Mouse (Mus musculus): ENCODE measurements around the gene Chrna9. TPM values are rescaled to one million over a fixed set of nuclear protein-coding genes. Genes with fewer than 3 reads are reported as not detected.

Gene Chrna9
- polyA plus RNA-seq, 1 experiment from 2014 or later = not detected

- Histone ChIP-seq H3K27me3 (replicated peaks; ENCODE audit: control insufficient read depth, insufficient read depth, low read length) (no peaks in the 10 kb centered on the region), H3K4me1 (replicated peaks; ENCODE audit: control insufficient read depth, insufficient read depth, low read length) (no peaks in the 10 kb centered on the region), H3K4me2 (replicated peaks; ENCODE audit: low read depth) (peak overlapping the region; percentile 48), H3K9ac (ENCODE audit: low read depth, low read length) (peak overlapping the region; percentile 17; the same call in 1 of the 2 replicates), H3K4me3 (ENCODE audit: low read depth, low read length) (no peak overlapping the region), H3K27ac (ENCODE audit: low read depth, low read length) (peak overlapping the region; percentile 94), H3K9me3 (ENCODE audit: control insufficient read depth) (no peaks in the 10 kb centered on the region), H3K36me3 (ENCODE audit: control insufficient read depth, insufficient read depth) (no peaks in the 10 kb centered on the region)
- peak; percentile 56 for ATAC-seq
- TF ChIP-seq CTCF (IDR thresholded peaks at IDR 0.05; ENCODE audit: low read depth) = no peak
- WGBS = 16% methylated on average over 15 of the region's 16 CpGs
Observed at GRCm38 (mm10) chr5:66005041-66005678, 70.4 kb downstream of the Chrna9 start.

GRCm38 (mm10) chr5:66008245-66008967 is 73.7 kb downstream of the Chrna9 start:
- WGBS = 73% methylated on average over 15 of the region's 15 CpGs
- no peak overlapping the region for H3K4me3 ChIP-seq (ENCODE audit: low read depth, low read length)
- no peak overlapping the region for H3K27ac ChIP-seq (ENCODE audit: low read depth, low read length)
- H3K9ac ChIP-seq (ENCODE audit: low read depth, low read length) = no peak overlapping the region
- no peak for TF ChIP-seq CTCF (IDR thresholded peaks at IDR 0.05; ENCODE audit: low read depth)
- no peak for ATAC-seq
- H3K4me1 ChIP-seq (replicated peaks; ENCODE audit: control insufficient read depth, insufficient read depth, low read length) = no peaks in the 10 kb centered on the region
- H3K9me3 ChIP-seq (ENCODE audit: control insufficient read depth) = no peaks in the 10 kb centered on the region
- no peaks in the 10 kb centered on the region for H3K27me3 ChIP-seq (replicated peaks; ENCODE audit: control insufficient read depth, insufficient read depth, low read length)
- no peaks in the 10 kb centered on the region for H3K36me3 ChIP-seq (ENCODE audit: control insufficient read depth, insufficient read depth)
- no peak overlapping the region for H3K4me2 ChIP-seq (replicated peaks; ENCODE audit: low read depth)

GRCm38 (mm10) chr5:66013999-66014398 is 79.3 kb downstream of the Chrna9 start:
- peak; percentile 76 for ATAC-seq

GRCm38 (mm10) chr5:66014437-66014836 is 79.7 kb downstream of the Chrna9 start:
- 0 out of 2 replicates have a peak, but pooled peaks cover 3% of the 10 kb centered on the region for H3K4me1 ChIP-seq (replicated peaks; ENCODE audit: control insufficient read depth, insufficient read depth, low read length)
- no peak overlapping the region for H3K9ac ChIP-seq (ENCODE audit: low read depth, low read length)
- TF ChIP-seq CTCF (IDR thresholded peaks at IDR 0.05; ENCODE audit: low read depth) = no peak
- peaks cover 14% of the 10 kb centered on the region for H3K36me3 ChIP-seq (ENCODE audit: control insufficient read depth, insufficient read depth)
- H3K4me2 ChIP-seq (replicated peaks; ENCODE audit: low read depth) = no peak overlapping the region
- 58% methylated on average over 2 of the region's 2 CpGs for WGBS
- peak; percentile 32 for ATAC-seq
- H3K4me3 ChIP-seq (ENCODE audit: low read depth, low read length) = no peak overlapping the region
- H3K27me3 ChIP-seq (replicated peaks; ENCODE audit: control insufficient read depth, insufficient read depth, low read length) = no peaks in the 10 kb centered on the region
- H3K27ac ChIP-seq (ENCODE audit: low read depth, low read length) = peak overlapping the region; percentile 31; the same call in 1 of the 2 replicates
- no peaks in the 10 kb centered on the region for H3K9me3 ChIP-seq (ENCODE audit: control insufficient read depth)

More at GRCm38 (mm10) chr5:66013999-66014398, 79.3 kb downstream of the Chrna9 start:
- Histone ChIP-seq H3K4me3 (ENCODE audit: low read depth, low read length) (no peak overlapping the region), H3K27me3 (replicated peaks; ENCODE audit: control insufficient read depth, insufficient read depth, low read length) (no peaks in the 10 kb centered on the region), H3K9me3 (ENCODE audit: control insufficient read depth) (no peaks in the 10 kb centered on the region), H3K27ac (ENCODE audit: low read depth, low read length) (peak overlapping the region; percentile 31; the same call in 1 of the 2 replicates), H3K4me2 (replicated peaks; ENCODE audit: low read depth) (no peak overlapping the region), H3K36me3 (ENCODE audit: control insufficient read depth, insufficient read depth) (peaks cover 10% of the 10 kb centered on the region), H3K9ac (ENCODE audit: low read depth, low read length) (no peak overlapping the region), H3K4me1 (replicated peaks; ENCODE audit: control insufficient read depth, insufficient read depth, low read length) (0 out of 2 replicates have a peak, but pooled peaks cover 3% of the 10 kb centered on the region)
- TF ChIP-seq CTCF (IDR thresholded peaks at IDR 0.05; ENCODE audit: low read depth) = no peak
- 31% methylated on average over 3 of the region's 3 CpGs for WGBS

GRCm38 (mm10) chr5:66015449-66015961 is 80.8 kb downstream of the Chrna9 start:
- ATAC-seq = no peak

GRCm38 (mm10) chr5:66026796-66027195 is 92.1 kb downstream of the Chrna9 start:
- ATAC-seq = no peak
- Histone ChIP-seq H3K9me3 (ENCODE audit: control insufficient read depth) (no peaks in the 10 kb centered on the region), H3K4me2 (replicated peaks; ENCODE audit: low read depth) (no peak overlapping the region), H3K36me3 (ENCODE audit: control insufficient read depth, insufficient read depth) (peaks cover 52% of the 10 kb centered on the region), H3K27me3 (replicated peaks; ENCODE audit: control insufficient read depth, insufficient read depth, low read length) (no peaks in the 10 kb centered on the region), H3K4me3 (ENCODE audit: low read depth, low read length) (no peak overlapping the region), H3K9ac (ENCODE audit: low read depth, low read length) (no peak overlapping the region), H3K4me1 (replicated peaks; ENCODE audit: control insufficient read depth, insufficient read depth, low read length) (no peaks in the 10 kb centered on the region), H3K27ac (ENCODE audit: low read depth, low read length) (no peak overlapping the region)
- WGBS = 98% methylated on average over 31 of the region's 31 CpGs
- no peak for TF ChIP-seq CTCF (IDR thresholded peaks at IDR 0.05; ENCODE audit: low read depth)

More at GRCm38 (mm10) chr5:66015449-66015961, 80.8 kb downstream of the Chrna9 start:
- no peak for TF ChIP-seq CTCF (IDR thresholded peaks at IDR 0.05; ENCODE audit: low read depth)
- 0 out of 2 replicates have a peak overlapping the region, but pooled peaks have one; percentile 15 for H3K27ac ChIP-seq (ENCODE audit: low read depth, low read length)
- H3K9me3 ChIP-seq (ENCODE audit: control insufficient read depth) = no peaks in the 10 kb centered on the region
- peaks cover 17% of the 10 kb centered on the region for H3K36me3 ChIP-seq (ENCODE audit: control insufficient read depth, insufficient read depth)
- no peak overlapping the region for H3K4me2 ChIP-seq (replicated peaks; ENCODE audit: low read depth)
- H3K4me1 ChIP-seq (replicated peaks; ENCODE audit: control insufficient read depth, insufficient read depth, low read length) = 0 out of 2 replicates have a peak, but pooled peaks cover 3% of the 10 kb centered on the region
- no peak overlapping the region for H3K9ac ChIP-seq (ENCODE audit: low read depth, low read length)
- no peaks in the 10 kb centered on the region for H3K27me3 ChIP-seq (replicated peaks; ENCODE audit: control insufficient read depth, insufficient read depth, low read length)
- 84% methylated on average over 2 of the region's 2 CpGs for WGBS
- no peak overlapping the region for H3K4me3 ChIP-seq (ENCODE audit: low read depth, low read length)

Small RNA genes within 50 kb of the gene (microRNA-seq; reads per million reads assigned to microRNA genes)
- gene Gm25952 = not detected

Other genes with a start within 250 kb of the Chrna9 start
- gene Pds5a, start 236.6 kb upstream of the Chrna9 start, polyA plus RNA-seq (2015; fragmentation: Nextera tagmentation; extraction: Ambion mirVana) = 21.1 and 26.3 TPM in 2 replicates
- 12.1 and 13.3 TPM in 2 replicates for gene N4bp2, start 171.4 kb upstream of the Chrna9 start, polyA plus RNA-seq (2015; fragmentation: Nextera tagmentation; extraction: Ambion mirVana)
- 0.58 and 0.82 TPM in 2 replicates for gene Rhoh, start 73.7 kb upstream of the Chrna9 start, polyA plus RNA-seq (2015; fragmentation: Nextera tagmentation; extraction: Ambion mirVana)
- gene 9130230L23Rik, start 69.4 kb downstream of the Chrna9 start, polyA plus RNA-seq (2015; fragmentation: Nextera tagmentation; extraction: Ambion mirVana) = 6.7 and 7.0 TPM in 2 replicates
- gene Rbm47, start 238.2 kb downstream of the Chrna9 start, polyA plus RNA-seq (2015; fragmentation: Nextera tagmentation; extraction: Ambion mirVana) = 146 and 175 TPM in 2 replicates

Data from intestine, postnatal 0 days (tissue).